Mouse (Mus musculus) hindbrain, embryonic 14.5 days (tissue): Measurements from ENCODE around the gene Hes2. TPM values are rescaled to one million over a fixed set of nuclear protein-coding genes. Genes with fewer than 3 reads are reported as not detected.

ENCODE experiments used
- polyA plus RNA-seq: library from polyadenylated mRNA; unstranded; fragments of >200 nt; fragmentation: Nextera tagmentation; extraction: Ambion mirVana; gene quantifications from 2 replicates; pipeline ENCODE4 v1.2.1, GENCODE M21; 2014

Gene Hes2
- polyA plus RNA-seq, 1 experiment from 2014 or later, result not detected

Other genes with a start within 250 kb of the Hes2 start
- gene Dnajc11, start 225.2 kb upstream of the Hes2 start, polyA plus RNA-seq, result 72.0 TPM in 2 replicates
- 22.2 and 25.1 TPM in 2 replicates for gene Thap3, start 169.9 kb upstream of the Hes2 start, polyA plus RNA-seq
- gene Phf13, start 162.6 kb upstream of the Hes2 start, polyA plus RNA-seq, result 20.6 and 26.4 TPM in 2 replicates
- 2.5 and 3.2 TPM in 2 replicates for gene Klhl21, start 150.1 kb upstream of the Hes2 start, polyA plus RNA-seq
- 19.1 and 20.7 TPM in 2 replicates for gene Zbtb48, start 131.2 kb upstream of the Hes2 start, polyA plus RNA-seq
- 0.90 and 1.0 TPM in 2 replicates for gene Tas1r1, start 120.3 kb upstream of the Hes2 start, polyA plus RNA-seq
- gene Nol9, start 119.5 kb upstream of the Hes2 start, polyA plus RNA-seq, result 24.4 and 26.1 TPM in 2 replicates
- 10.0 and 10.9 TPM in 2 replicates for gene Plekhg5, start 86.4 kb upstream of the Hes2 start, polyA plus RNA-seq
- gene Tnfrsf25, start 42.9 kb upstream of the Hes2 start, polyA plus RNA-seq, result 0.94 and 0.95 TPM in 2 replicates
- gene Espn, start 6.5 kb upstream of the Hes2 start, polyA plus RNA-seq, result 0.25 and 0.40 TPM in 2 replicates
- gene Acot7, start 19.3 kb downstream of the Hes2 start, polyA plus RNA-seq, result 352 and 396 TPM in 2 replicates
- gene Gpr153, start 115.4 kb downstream of the Hes2 start, polyA plus RNA-seq, result 23.1 and 27.8 TPM in 2 replicates
- 0.24 and 1.2 TPM in 2 replicates for gene Hes3, start 132.8 kb downstream of the Hes2 start, polyA plus RNA-seq
- 20.6 and 22.8 TPM in 2 replicates for gene Icmt, start 138.4 kb downstream of the Hes2 start, polyA plus RNA-seq
- gene Rnf207, start 160.1 kb downstream of the Hes2 start, polyA plus RNA-seq, result 5.6 and 6.9 TPM in 2 replicates
- gene Rpl22, start 166.9 kb downstream of the Hes2 start, polyA plus RNA-seq, result 154 and 178 TPM in 2 replicates
- gene Chd5, start 179.8 kb downstream of the Hes2 start, polyA plus RNA-seq, result 41.9 and 46.7 TPM in 2 replicates